ENCODE assay signal across 16 mouse cellular contexts in the genomic region with DNA sequence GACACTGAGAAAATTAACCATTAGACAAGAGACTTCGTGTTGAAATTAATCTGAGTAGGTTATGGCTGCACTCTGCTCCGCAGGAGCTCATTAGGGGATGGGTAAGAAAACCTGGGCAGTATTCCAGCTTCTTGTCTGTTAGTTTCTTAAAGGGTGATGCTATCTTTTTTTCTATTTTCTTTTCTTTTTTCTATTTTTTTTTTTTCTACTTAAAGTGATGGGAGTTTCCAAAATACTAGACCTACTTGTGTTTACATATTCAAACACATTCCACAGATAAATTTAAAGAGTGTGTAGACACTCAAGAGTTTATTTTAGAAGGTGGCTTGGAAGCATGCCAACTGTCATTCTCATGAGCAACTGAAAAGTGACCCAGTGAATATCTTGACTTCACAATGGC.
DNase-seq lines count a peak whose midpoint lies in the region; ATAC-seq and TF ChIP-seq lines count a peak whose summit lies in the region.
"Had no signal": no experiment of that assay in that cellular context is flagged by ENCODE, and none has a peak within 500 bp of the region (broad histone marks: within the 10 kb centered on the region; RNA-seq: fewer than 3 reads in every experiment).

No protein-coding gene starts in this region.

- no peak overlapping the region for H3K27ac ChIP-seq in embryonic facial prominence, embryonic 14.5 days (replicated peaks; ENCODE audit: low read depth, low read length)
- no peak overlapping the region for H3K27ac ChIP-seq in embryonic facial prominence, embryonic 10.5 days (replicated peaks)
- no peak overlapping the region for H3K27ac ChIP-seq in MEL (ENCODE audit: control insufficient read depth, low read depth, low read length)
- H3K27ac ChIP-seq: hindbrain, embryonic 12.5 days; limb, embryonic 12.5 days had no signal

- no peaks in the 10 kb centered on the region for H3K27me3 ChIP-seq in embryonic facial prominence, embryonic 14.5 days (replicated peaks; ENCODE audit: control insufficient read depth, insufficient read depth, low read length)
- no peaks in the 10 kb centered on the region for H3K27me3 ChIP-seq in embryonic facial prominence, embryonic 10.5 days (replicated peaks; ENCODE audit: low read depth, poor library complexity, severe bottlenecking)
- H3K27me3 ChIP-seq in MEL (ENCODE audit: control insufficient read depth in 1 of 2, insufficient read depth in 2 of 2, low read length in 2 of 2), result peaks cover 0 to 8% of the 10 kb centered on the region in 2 experiments
- H3K27me3 ChIP-seq: hindbrain, embryonic 12.5 days; limb, embryonic 12.5 days had no signal

- no peaks in the 10 kb centered on the region for H3K79me2 ChIP-seq in MEL (ENCODE audit: control insufficient read depth, insufficient read depth, low read length, poor library complexity)

- H3K4me1 ChIP-seq in embryonic facial prominence, embryonic 14.5 days (ENCODE audit: control insufficient read depth, insufficient read depth, low read length), result no peaks in the 10 kb centered on the region
- H3K4me1 ChIP-seq in embryonic facial prominence, embryonic 10.5 days, result no peaks in the 10 kb centered on the region
- no peaks in the 10 kb centered on the region for H3K4me1 ChIP-seq in MEL (ENCODE audit: control insufficient read depth in 1 of 2, insufficient read depth in 2 of 2, low read length in 2 of 2)
- H3K4me1 ChIP-seq: hindbrain, embryonic 12.5 days; limb, embryonic 12.5 days had no signal

- TF ChIP-seq CTCF in MEL (IDR thresholded peaks at IDR 0.05 in 2 of 3, conservative IDR thresholded peaks at IDR 0.05 in 1 of 3; ENCODE audit: control insufficient read depth in 1 of 3, insufficient read depth in 1 of 3, low read depth in 2 of 3, low read length in 3 of 3, poor library complexity in 1 of 3, severe bottlenecking in 1 of 3), result no peak

- no peak overlapping the region for H3K4me2 ChIP-seq in embryonic facial prominence, embryonic 14.5 days (ENCODE audit: low read depth, low read length)
- H3K4me2 ChIP-seq: hindbrain, embryonic 12.5 days; limb, embryonic 12.5 days had no signal

- no peak for ATAC-seq in embryonic facial prominence, embryonic 14.5 days (ENCODE audit: low read depth)
- no peak for ATAC-seq in granulocyte monocyte progenitor cell, adult 5-6 weeks (replicated peaks; ENCODE audit: poor library complexity, severe bottlenecking)

- H3K9me3 ChIP-seq in embryonic facial prominence, embryonic 14.5 days (ENCODE audit: control insufficient read depth, low read length), result no peaks in the 10 kb centered on the region
- H3K9me3 ChIP-seq in embryonic facial prominence, embryonic 10.5 days, result no peaks in the 10 kb centered on the region
- no peaks in the 10 kb centered on the region for H3K9me3 ChIP-seq in MEL (replicated peaks; ENCODE audit: insufficient read depth, low read length)
- H3K9me3 ChIP-seq: G1E; hindbrain, embryonic 12.5 days; limb, embryonic 12.5 days had no signal

- H3K9ac ChIP-seq in embryonic facial prominence, embryonic 14.5 days (ENCODE audit: low read depth, low read length), result no peak overlapping the region
- no peak overlapping the region for H3K9ac ChIP-seq in MEL (ENCODE audit: control insufficient read depth, low read depth, low read length, poor library complexity, severe bottlenecking)
- H3K9ac ChIP-seq: hindbrain, embryonic 12.5 days; limb, embryonic 12.5 days had no signal

- peak; percentile 80 for DNase-seq in embryonic facial prominence, embryonic 14.5 days (ENCODE audit: low spot score)
- DNase-seq in embryonic facial prominence, embryonic 10.5 days (ENCODE audit: low spot score), result no peak
- peak; percentile 36 for DNase-seq in kidney, adult 11 months
- no peak for DNase-seq in kidney, postnatal 10 days
- DNase-seq in MEL (ENCODE audit: low read depth, low spot score), result peak; percentile 42
- peak; percentile 61 for DNase-seq in kidney, postnatal 14 days
- no peak for DNase-seq in right cerebral cortex, postnatal 10 days (ENCODE audit: low spot score in 2 of 2)
- DNase-seq: adrenal gland, adult 8-10 months; B cell, adult 2 months; cerebellum, adult 18-20 months; embryo, embryonic 11 days; thymus, postnatal 36 days had no signal

- H3K36me3 ChIP-seq in embryonic facial prominence, embryonic 14.5 days (ENCODE audit: control insufficient read depth, insufficient read depth, low read length), result peaks cover 21% of the 10 kb centered on the region
- peaks cover 95% of the 10 kb centered on the region for H3K36me3 ChIP-seq in embryonic facial prominence, embryonic 10.5 days (replicated peaks)
- H3K36me3 ChIP-seq in MEL (ENCODE audit: control insufficient read depth in 1 of 2, insufficient read depth in 2 of 2, low read length in 2 of 2), result no peaks in the 10 kb centered on the region
- H3K36me3 ChIP-seq: G1E had no signal

- H3K4me3 ChIP-seq in embryonic facial prominence, embryonic 14.5 days (ENCODE audit: low read depth, low read length), result no peak overlapping the region
- no peak overlapping the region for H3K4me3 ChIP-seq in embryonic facial prominence, embryonic 10.5 days
- H3K4me3 ChIP-seq in MEL (ENCODE audit: control insufficient read depth in 1 of 2, insufficient read depth in 1 of 2, low read depth in 2 of 2, low read length in 2 of 2), result no peak overlapping the region
- H3K4me3 ChIP-seq: hindbrain, embryonic 12.5 days; limb, embryonic 12.5 days had no signal

- 39% methylated on average over 2 of the region's 2 CpGs for WGBS in embryonic facial prominence, embryonic 14.5 days
- WGBS in embryonic facial prominence, embryonic 10.5 days, result 91% methylated on average over 2 of the region's 2 CpGs

- no peak for TF ChIP-seq EP300 in MEL (IDR thresholded peaks at IDR 0.05; ENCODE audit: low read depth in 1 of 2, low read length in 2 of 2)

- no peak for TF ChIP-seq POLR2A in MEL (IDR thresholded peaks at IDR 0.05; ENCODE audit: control insufficient read depth in 1 of 2, insufficient read depth in 1 of 2, low read depth in 1 of 2, low read length in 2 of 2, poor library complexity in 1 of 2)

- TF ChIP-seq RAD21 in MEL (IDR thresholded peaks at IDR 0.05; ENCODE audit: low read depth, low read length), result no peak

TF ChIP-seq in MEL, 35 proteins besides CTCF, POLR2A, EP300 and RAD21:
- TF ChIP-seq ZNF384 (IDR thresholded peaks at IDR 0.05; ENCODE audit: low read depth, low read length) (peak; percentile 62), BHLHE40 (IDR thresholded peaks at IDR 0.05; ENCODE audit: borderline replicate concordance, low read depth, low read length) (no peak)

Comparison
In these comparisons a context has a peak if more than half of its experiments do, and no peak if none do; other contexts are left out.
1. DNase-seq: peak in embryonic facial prominence, embryonic 14.5 days (single experiment), kidney, adult 11 months (single experiment), MEL (single experiment) and kidney, postnatal 14 days (single experiment); none in embryonic facial prominence, embryonic 10.5 days (single experiment), kidney, postnatal 10 days (single experiment) and right cerebral cortex, postnatal 10 days (0 of 2).